Mouse (Mus musculus): ENCODE results near the gene Mien1. TPM values are rescaled to one million over a fixed set of nuclear protein-coding genes. Genes with fewer than 3 reads are reported as not detected.

The Mien1 gene
- polyA plus RNA-seq, 1 experiment from 2014 or later = 123 TPM

- H3K36me3 ChIP-seq (ENCODE audit: control insufficient read depth, insufficient read depth, low read length) = no peaks in the 10 kb centered on the region
- H3K4me3 ChIP-seq (ENCODE audit: low read depth, low read length) = no peak overlapping the region
- no peak overlapping the region for H3K4me2 ChIP-seq (ENCODE audit: low read length)
- no peak overlapping the region for H3K9ac ChIP-seq (ENCODE audit: low read length)
- no peaks in the 10 kb centered on the region for H3K27me3 ChIP-seq (replicated peaks; ENCODE audit: control insufficient read depth, insufficient read depth, low read length)
- no peak overlapping the region for H3K27ac ChIP-seq (ENCODE audit: low read depth)
- no peak for DNase-seq (ENCODE audit: low spot score)
- peaks cover 14% of the 10 kb centered on the region for H3K4me1 ChIP-seq (replicated peaks; ENCODE audit: control insufficient read depth, insufficient read depth, low read length)
- H3K9me3 ChIP-seq (ENCODE audit: control insufficient read depth, low read length) = no peaks in the 10 kb centered on the region
- ATAC-seq (replicated peaks; ENCODE audit: low FRiP score, low TSS enrichment, low read depth) = no peak
- 76% methylated on average over 6 of the region's 6 CpGs for WGBS
These were observed 32.2 kb downstream of the Mien1 start for GRCm38 (mm10) chr11:98406621-98407020.

DNA sequence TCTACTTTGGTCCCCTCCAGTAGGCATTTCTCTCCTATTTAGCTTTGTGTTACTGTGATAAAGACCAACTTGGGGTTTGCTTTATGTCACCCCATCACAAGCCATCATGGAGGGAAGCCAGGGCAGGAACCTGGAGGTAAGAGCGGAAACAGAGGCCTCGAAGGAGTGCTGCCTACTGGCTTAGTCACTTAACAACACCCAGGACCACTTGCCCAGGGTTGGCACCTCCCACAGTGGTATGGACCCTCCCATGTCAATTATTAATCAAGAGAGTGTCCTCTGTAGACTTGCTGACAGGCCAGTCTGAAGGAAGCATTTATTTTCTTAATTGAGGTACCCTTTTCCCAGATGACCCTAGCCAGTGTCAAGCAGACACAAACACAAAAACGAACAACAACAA, 38.0 kb downstream of the Mien1 start:
- Histone ChIP-seq H3K27ac (ENCODE audit: low read depth) (peak overlapping the region; percentile 96), H3K27me3 (replicated peaks; ENCODE audit: control insufficient read depth, insufficient read depth, low read length) (no peaks in the 10 kb centered on the region), H3K4me1 (replicated peaks; ENCODE audit: control insufficient read depth, insufficient read depth, low read length) (peaks cover 12% of the 10 kb centered on the region), H3K9me3 (ENCODE audit: control insufficient read depth, low read length) (no peaks in the 10 kb centered on the region), H3K36me3 (ENCODE audit: control insufficient read depth, insufficient read depth, low read length) (peaks cover 5% of the 10 kb centered on the region; the same call in 1 of the 2 replicates), H3K4me3 (ENCODE audit: low read depth, low read length) (peak overlapping the region; percentile 82), H3K9ac (ENCODE audit: low read length) (peak overlapping the region; percentile 77), H3K4me2 (ENCODE audit: low read length) (peak overlapping the region; percentile 84)
- peak; percentile 64 for DNase-seq (ENCODE audit: low spot score)
- peak; percentile 65 for ATAC-seq (replicated peaks; ENCODE audit: low FRiP score, low TSS enrichment, low read depth)
- WGBS = 51% methylated on average over 3 of the region's 3 CpGs

GRCm38 (mm10) chr11:98400161-98400726, 38.5 kb downstream of the Mien1 start, which contains the start of gene Pgap3:
Gene Pgap3 (minus strand): TSS chr11:98400490.
- peaks cover 5% of the 10 kb centered on the region; the same call in 1 of the 2 replicates for H3K36me3 ChIP-seq (ENCODE audit: control insufficient read depth, insufficient read depth, low read length)
- H3K4me2 ChIP-seq (ENCODE audit: low read length) = peak within 1 kb of the TSS; percentile 84
- H3K9ac ChIP-seq (ENCODE audit: low read length) = peak within 1 kb of the TSS; percentile 77
- no peaks in the 10 kb centered on the region for H3K9me3 ChIP-seq (ENCODE audit: control insufficient read depth, low read length)
- peak within 1 kb of the TSS; percentile 82 for H3K4me3 ChIP-seq (ENCODE audit: low read depth, low read length)
- 0% methylated on average over 40 of the region's 40 CpGs for WGBS
- ATAC-seq (replicated peaks; ENCODE audit: low FRiP score, low TSS enrichment, low read depth) = peak; percentile 87
- peak; percentile 96 for DNase-seq (ENCODE audit: low spot score)
- H3K27ac ChIP-seq (ENCODE audit: low read depth) = peak within 1 kb of the TSS; percentile 96
- peaks cover 12% of the 10 kb centered on the region for H3K4me1 ChIP-seq (replicated peaks; ENCODE audit: control insufficient read depth, insufficient read depth, low read length)
- no peaks in the 10 kb centered on the region for H3K27me3 ChIP-seq (replicated peaks; ENCODE audit: control insufficient read depth, insufficient read depth, low read length)

- no peak overlapping the region for H3K27ac ChIP-seq (ENCODE audit: low read depth)
- H3K4me1 ChIP-seq (replicated peaks; ENCODE audit: control insufficient read depth, insufficient read depth, low read length) = peaks cover 21% of the 10 kb centered on the region
- H3K4me2 ChIP-seq (ENCODE audit: low read length) = no peak overlapping the region
- no peaks in the 10 kb centered on the region for H3K9me3 ChIP-seq (ENCODE audit: control insufficient read depth, low read length)
- ATAC-seq (replicated peaks; ENCODE audit: low FRiP score, low TSS enrichment, low read depth) (no peak), DNase-seq (ENCODE audit: low spot score) (no peak)
- H3K9ac ChIP-seq (ENCODE audit: low read length) = no peak overlapping the region
- no peaks in the 10 kb centered on the region for H3K27me3 ChIP-seq (replicated peaks; ENCODE audit: control insufficient read depth, insufficient read depth, low read length)
- no peak overlapping the region for H3K4me3 ChIP-seq (ENCODE audit: low read depth, low read length)
- H3K36me3 ChIP-seq (ENCODE audit: control insufficient read depth, insufficient read depth, low read length) = peaks cover 5% of the 10 kb centered on the region; the same call in 1 of the 2 replicates
- WGBS = 89% methylated on average over 7 of the region's 7 CpGs
These were observed 40.8 kb downstream of the Mien1 start for GRCm38 (mm10) chr11:98397946-98398345.

GRCm38 (mm10) chr11:98395041-98395440, 43.8 kb downstream of the Mien1 start:
- 34% methylated on average over 4 of the region's 4 CpGs for WGBS
- DNase-seq (ENCODE audit: low spot score) = peak; percentile 65
- H3K27ac ChIP-seq (ENCODE audit: low read depth) = peak overlapping the region; percentile 47; the same call in 1 of the 2 replicates
- H3K4me2 ChIP-seq (ENCODE audit: low read length) = no peak overlapping the region
- H3K9me3 ChIP-seq (ENCODE audit: control insufficient read depth, low read length) = no peaks in the 10 kb centered on the region
- peak; percentile 48 for ATAC-seq (replicated peaks; ENCODE audit: low FRiP score, low TSS enrichment, low read depth)
- H3K36me3 ChIP-seq (ENCODE audit: control insufficient read depth, insufficient read depth, low read length) = peaks cover 5% of the 10 kb centered on the region; the same call in 1 of the 2 replicates
- H3K4me1 ChIP-seq (replicated peaks; ENCODE audit: control insufficient read depth, insufficient read depth, low read length) = peaks cover 24% of the 10 kb centered on the region
- no peak overlapping the region for H3K4me3 ChIP-seq (ENCODE audit: low read depth, low read length)
- no peak overlapping the region for H3K9ac ChIP-seq (ENCODE audit: low read length)
- H3K27me3 ChIP-seq (replicated peaks; ENCODE audit: control insufficient read depth, insufficient read depth, low read length) = 0 out of 2 replicates have a peak, but pooled peaks cover 5% of the 10 kb centered on the region

- H3K4me1 ChIP-seq (replicated peaks; ENCODE audit: control insufficient read depth, insufficient read depth, low read length) = peaks cover 17% of the 10 kb centered on the region; the same call in 1 of the 2 replicates
- ATAC-seq (replicated peaks; ENCODE audit: low FRiP score, low TSS enrichment, low read depth) (no peak), DNase-seq (ENCODE audit: low spot score) (no peak)
- no peak overlapping the region for H3K9ac ChIP-seq (ENCODE audit: low read length)
- H3K4me2 ChIP-seq (ENCODE audit: low read length) = no peak overlapping the region
- H3K27me3 ChIP-seq (replicated peaks; ENCODE audit: control insufficient read depth, insufficient read depth, low read length) = 0 out of 2 replicates have a peak, but pooled peaks cover 5% of the 10 kb centered on the region
- peaks cover 5% of the 10 kb centered on the region; the same call in 1 of the 2 replicates for H3K36me3 ChIP-seq (ENCODE audit: control insufficient read depth, insufficient read depth, low read length)
- no peak overlapping the region for H3K27ac ChIP-seq (ENCODE audit: low read depth)
- no peaks in the 10 kb centered on the region for H3K9me3 ChIP-seq (ENCODE audit: control insufficient read depth, low read length)
- 43% methylated on average over 6 of the region's 6 CpGs for WGBS
- no peak overlapping the region for H3K4me3 ChIP-seq (ENCODE audit: low read depth, low read length)
These were observed 44.5 kb downstream of the Mien1 start for GRCm38 (mm10) chr11:98394301-98394700.

DNA sequence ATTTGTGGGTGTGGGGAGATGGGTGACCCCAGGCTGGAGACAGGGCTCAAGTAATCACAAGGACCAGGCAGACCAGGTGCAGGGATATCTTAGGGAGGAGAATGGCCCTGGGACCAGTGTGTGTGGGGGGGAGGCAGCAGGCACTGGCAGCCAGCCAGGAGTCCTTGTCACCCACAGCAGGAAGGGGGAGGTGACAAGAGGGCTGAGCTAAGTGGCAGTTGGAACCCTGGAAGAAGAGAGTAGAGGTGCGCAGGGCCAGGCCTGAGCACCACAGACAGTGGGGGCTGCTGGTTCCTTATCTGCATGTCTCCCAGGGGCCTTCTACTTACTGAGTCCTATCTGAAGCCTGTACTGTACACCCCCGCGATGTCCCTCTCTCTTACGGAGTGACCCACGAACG, 45.5 kb downstream of the Mien1 start:
- H3K9ac ChIP-seq (ENCODE audit: low read length) = no peak overlapping the region
- H3K4me2 ChIP-seq (ENCODE audit: low read length) = no peak overlapping the region
- DNase-seq (ENCODE audit: low spot score) (no peak), ATAC-seq (replicated peaks; ENCODE audit: low FRiP score, low TSS enrichment, low read depth) (0 out of 2 replicates have a peak, but pooled peaks have one; percentile 5)
- no peak overlapping the region for H3K27ac ChIP-seq (ENCODE audit: low read depth)
- H3K9me3 ChIP-seq (ENCODE audit: control insufficient read depth, low read length) = no peaks in the 10 kb centered on the region
- peaks cover 5% of the 10 kb centered on the region; the same call in 1 of the 2 replicates for H3K36me3 ChIP-seq (ENCODE audit: control insufficient read depth, insufficient read depth, low read length)
- no peak overlapping the region for H3K4me3 ChIP-seq (ENCODE audit: low read depth, low read length)
- H3K4me1 ChIP-seq (replicated peaks; ENCODE audit: control insufficient read depth, insufficient read depth, low read length) = peaks cover 17% of the 10 kb centered on the region; the same call in 1 of the 2 replicates
- WGBS = 64% methylated on average over 6 of the region's 6 CpGs
- H3K27me3 ChIP-seq (replicated peaks; ENCODE audit: control insufficient read depth, insufficient read depth, low read length) = peaks cover 8% of the 10 kb centered on the region

DNA sequence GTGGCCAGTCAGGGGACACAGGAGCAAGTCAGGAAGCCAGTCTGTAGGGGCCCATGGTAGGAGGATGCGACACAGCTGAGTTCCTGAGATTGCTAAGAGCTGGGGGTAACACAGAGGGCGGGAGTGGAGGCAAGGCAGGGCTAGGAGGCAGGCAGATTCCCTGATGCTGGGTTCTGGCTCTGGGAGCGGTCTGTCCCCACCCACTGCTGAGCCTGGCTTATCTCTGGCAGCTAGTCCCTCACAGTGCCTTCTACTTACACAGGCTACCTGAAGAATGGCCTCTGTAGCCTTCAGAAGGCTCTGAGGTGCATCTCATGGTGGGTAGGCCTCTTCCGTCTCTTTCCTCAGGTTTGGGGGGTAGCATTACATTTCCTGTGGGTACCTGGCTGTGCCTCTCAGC, 46.1 kb downstream of the Mien1 start:
- DNase-seq (ENCODE audit: low spot score) = peak; percentile 57
- Histone ChIP-seq H3K27ac (ENCODE audit: low read depth) (0 out of 2 replicates have a peak overlapping the region, but pooled peaks have one; percentile 27), H3K9ac (ENCODE audit: low read length) (no peak overlapping the region), H3K9me3 (ENCODE audit: control insufficient read depth, low read length) (no peaks in the 10 kb centered on the region), H3K4me3 (ENCODE audit: low read depth, low read length) (no peak overlapping the region), H3K27me3 (replicated peaks; ENCODE audit: control insufficient read depth, insufficient read depth, low read length) (peaks cover 15% of the 10 kb centered on the region), H3K4me1 (replicated peaks; ENCODE audit: control insufficient read depth, insufficient read depth, low read length) (peaks cover 17% of the 10 kb centered on the region; the same call in 1 of the 2 replicates), H3K36me3 (ENCODE audit: control insufficient read depth, insufficient read depth, low read length) (peaks cover 5% of the 10 kb centered on the region; the same call in 1 of the 2 replicates), H3K4me2 (ENCODE audit: low read length) (no peak overlapping the region)
- 52% methylated on average over 4 of the region's 4 CpGs for WGBS
- ATAC-seq (replicated peaks; ENCODE audit: low FRiP score, low TSS enrichment, low read depth) = no peak; the same call in 1 of the 2 replicates

Data from intestine, embryonic 14.5 days (tissue).